Mouse (Mus musculus) left cerebral cortex, postnatal 36 days (tissue): ENCODE data around the gene Rab11fip4. TPM values are rescaled to one million over a fixed set of nuclear protein-coding genes. Genes with fewer than 3 reads are reported as not detected.
A peak's percentile ranks its signal among the peaks of the same experiment; 100 is the strongest.

Experiments
- DNase-seq, 2 experiments: peaks; one replicate each; pipeline ENCODE4 v3.0.0; 2021 to 2022; ENCODE audit warnings: low spot score in 2 of 2, mixed read lengths in 1 of 2
- intact Hi-C: fragments of 180-260 bp; cut with DNase I; formaldehyde crosslinking; loops from one replicate; pipeline ENCODE4 v1.15.1; 2025
- microRNA-seq: library from miRNA; unstranded; fragments of <30 nt; microRNA quantifications from one replicate; pipeline ENCODE4 v1.2.0, GENCODE M21; 2022
- total RNA-seq, 2 experiments: library from RNA; stranded (reverse); gene quantifications; 2 replicates each; pipeline ENCODE4 v1.2.3; 2021

The Rab11fip4 gene
- total RNA-seq, 2 experiments from 2014 or later: 247 to 269 TPM

GRCm38 (mm10) chr11:79720737-79721136 lies 129.7 kb downstream of the Rab11fip4 start:
- intact Hi-C loops: no loop called here

GRCm38 (mm10) chr11:79722811-79723210 lies 131.8 kb downstream of the Rab11fip4 start:
- intact Hi-C loops: no loop called here

More at GRCm38 (mm10) chr11:79720737-79721136, 129.7 kb downstream of the Rab11fip4 start:
- DNase-seq: no peak

GRCm38 (mm10) chr11:79725005-79725404 lies 134.0 kb downstream of the Rab11fip4 start:
- intact Hi-C loops: no loop called here
- DNase-seq: no peak

More at GRCm38 (mm10) chr11:79722811-79723210, 131.8 kb downstream of the Rab11fip4 start:
- no peak for DNase-seq

GRCm38 (mm10) chr11:79729231-79730047 lies 138.4 kb downstream of the Rab11fip4 start:
- peak; percentile 30 to 50 for DNase-seq

GRCm38 (mm10) chr11:79730462-79730861 lies 139.4 kb downstream of the Rab11fip4 start:
- DNase-seq: no peak
- intact Hi-C loops: no loop called here

More at GRCm38 (mm10) chr11:79729231-79730047, 138.4 kb downstream of the Rab11fip4 start:
- intact Hi-C loops: no loop called here

GRCm38 (mm10) chr11:79731476-79731875 lies 140.5 kb downstream of the Rab11fip4 start:
- intact Hi-C loops: no loop called here
- no peak for DNase-seq

- intact Hi-C loops: no loop called here
- no peak for DNase-seq
Measured at GRCm38 (mm10) chr11:79733013-79733412, 142.0 kb downstream of the Rab11fip4 start.

- intact Hi-C loops: no loop called here
- DNase-seq: no peak
Measured at GRCm38 (mm10) chr11:79736232-79737006, 145.4 kb downstream of the Rab11fip4 start.

GRCm38 (mm10) chr11:79737126-79737697 lies 146.2 kb downstream of the Rab11fip4 start:
- no peak for DNase-seq
- intact Hi-C loops: no loop called here

- intact Hi-C loops: no loop called here
- DNase-seq: no peak
Measured at GRCm38 (mm10) chr11:79737865-79738502, 147.0 kb downstream of the Rab11fip4 start.

- intact Hi-C loops: no loop called here
Measured at GRCm38 (mm10) chr11:79738725-79739558, 147.9 kb downstream of the Rab11fip4 start.

GRCm38 (mm10) chr11:79740740-79741512 lies 149.9 kb downstream of the Rab11fip4 start:
- no peak for DNase-seq
- intact Hi-C loops: no loop called here

More at GRCm38 (mm10) chr11:79738725-79739558, 147.9 kb downstream of the Rab11fip4 start:
- no peak for DNase-seq

- DNase-seq: no peak
- intact Hi-C loops: no loop called here
Measured at GRCm38 (mm10) chr11:79746552-79747102, 155.6 kb downstream of the Rab11fip4 start.

Small RNA genes within 50 kb of the gene (microRNA-seq; reads per million reads assigned to microRNA genes)
- gene Mir193a: 28.9 reads per million, percentile 43 among the genes with 10 or more reads in this experiment
- 1.0 reads per million for gene Mir365-2

Other genes starting within 250 kb of the Rab11fip4 start
- gene Omg, start 87.1 kb upstream of the Rab11fip4 start, total RNA-seq: 100 to 1,000 TPM; 113 to 132 TPM
- gene Evi2b, start 67.5 kb upstream of the Rab11fip4 start, total RNA-seq: under 1 TPM; 0.32 to 0.63 TPM
- not detected for gene Evi2, start 60.6 kb upstream of the Rab11fip4 start, total RNA-seq
- 10 to 100 TPM; 13.6 to 18.8 TPM for gene Evi2a, start 60.6 kb upstream of the Rab11fip4 start, total RNA-seq